Mouse (Mus musculus): ENCODE results near the gene Zfp326.

GRCm38 (mm10) chr5:105858754-105859694, 17.3 kb upstream of the Zfp326 start:
- TF ChIP-seq CTCF (IDR thresholded peaks at IDR 0.05; ENCODE audit: low read depth, low read length) (no peak), POLR2AphosphoS5 (IDR thresholded peaks at IDR 0.05; ENCODE audit: insufficient replicate concordance, low read depth, low read length) (no peak), GATA2 (IDR thresholded peaks at IDR 0.05; ENCODE audit: borderline replicate concordance, low read depth, low read length) (no peak), TAL1 (conservative IDR thresholded peaks at IDR 0.05; ENCODE audit: low read depth, low read length) (no peak), GATA1 (IDR thresholded peaks at IDR 0.05; ENCODE audit: borderline replicate concordance, low read length) (no peak)

Measured in G1E (cell line).